Mouse (Mus musculus) urinary bladder, postnatal 10 days (tissue): Measurements from ENCODE around the gene Slc9a9.

ENCODE experiments used
- DNase-seq: peaks from one replicate; pipeline ENCODE4 v3.0.0; 2022; ENCODE audit warnings: low spot score

Gene Slc9a9

DNA sequence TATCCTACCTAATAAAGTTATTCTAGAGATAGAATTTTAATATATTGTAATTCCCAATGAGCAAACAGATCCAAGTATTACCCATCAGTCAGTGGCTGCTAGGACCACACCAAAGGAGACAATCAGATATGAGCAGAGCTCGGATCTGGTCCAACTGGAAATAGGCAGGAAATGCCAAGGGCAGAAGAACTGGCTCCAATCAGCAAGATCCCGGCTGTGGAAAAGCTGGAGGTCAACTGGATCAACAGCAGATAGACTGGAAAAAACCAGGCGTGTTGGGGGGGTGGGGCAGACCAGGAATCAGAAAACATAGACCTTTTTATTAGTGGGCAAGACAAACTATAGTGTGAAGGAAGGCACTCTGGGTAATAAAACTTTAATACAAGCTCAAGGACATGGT is 550.3 kb downstream of the Slc9a9 start:
- DNase-seq = no peak

- no peak for DNase-seq
Measured at GRCm38 (mm10) chr9:95221310-95221709, 551.6 kb downstream of the Slc9a9 start.

DNA sequence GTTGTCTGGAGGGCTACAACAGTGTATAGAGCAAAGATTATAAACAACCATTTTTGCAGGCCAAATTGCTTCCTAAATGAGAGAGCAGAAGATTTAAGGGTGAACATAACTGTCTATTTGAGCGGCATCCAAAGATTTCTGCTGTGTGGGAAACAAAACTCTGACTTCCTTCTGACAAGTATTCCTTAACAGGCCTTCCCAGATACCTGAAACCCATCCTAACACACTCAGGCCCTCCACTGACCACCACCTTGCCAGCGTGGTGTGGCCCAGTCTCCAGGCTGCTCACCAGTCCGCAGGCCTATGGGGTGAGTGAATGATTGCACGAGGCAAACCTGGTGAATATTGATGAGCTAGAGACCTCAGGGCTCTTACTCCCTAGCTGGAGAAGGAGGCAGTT is 557.3 kb downstream of the Slc9a9 start:
- DNase-seq = no peak

DNA sequence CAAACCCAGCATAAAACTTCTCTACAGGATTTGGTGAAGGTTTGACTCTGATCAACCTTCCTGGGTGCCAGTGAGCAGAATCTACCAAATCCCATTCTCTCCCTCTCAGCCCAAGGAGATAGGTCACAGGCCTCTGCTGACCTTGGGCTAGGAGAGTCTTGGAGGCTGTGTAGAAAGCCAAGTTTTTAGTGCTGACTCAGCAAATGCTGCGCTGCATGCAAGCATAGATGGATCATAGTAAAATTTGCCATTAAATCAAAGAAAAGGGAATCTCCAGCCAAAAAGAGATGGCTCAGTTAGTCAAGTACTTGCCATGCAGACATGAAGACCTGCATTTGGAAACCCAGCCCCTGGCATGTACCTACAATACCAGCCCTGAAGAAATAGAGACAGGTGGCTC is 558.4 kb downstream of the Slc9a9 start:
- DNase-seq = no peak

DNA sequence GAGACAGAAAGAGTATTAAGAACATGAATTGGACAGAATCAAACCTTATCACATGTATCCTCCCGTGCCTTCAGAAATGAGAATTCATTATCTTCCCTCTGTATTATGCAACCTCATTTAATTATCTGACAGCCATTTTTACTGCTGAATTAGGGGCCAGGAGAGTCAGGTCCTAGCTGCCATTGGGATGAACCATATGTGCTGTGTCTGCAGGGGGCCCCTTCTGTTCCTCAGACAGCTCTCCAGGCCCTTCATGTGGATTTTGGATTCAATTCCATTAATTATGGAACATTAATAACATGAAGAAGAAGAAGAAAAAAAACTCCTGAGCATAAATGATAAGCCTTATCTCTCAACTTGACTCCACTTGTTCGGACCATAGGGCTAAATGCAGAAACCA is 559.4 kb downstream of the Slc9a9 start:
- no peak for DNase-seq

GRCm38 (mm10) chr9:95239900-95240299 is 570.2 kb downstream of the Slc9a9 start:
- DNase-seq = no peak

DNA sequence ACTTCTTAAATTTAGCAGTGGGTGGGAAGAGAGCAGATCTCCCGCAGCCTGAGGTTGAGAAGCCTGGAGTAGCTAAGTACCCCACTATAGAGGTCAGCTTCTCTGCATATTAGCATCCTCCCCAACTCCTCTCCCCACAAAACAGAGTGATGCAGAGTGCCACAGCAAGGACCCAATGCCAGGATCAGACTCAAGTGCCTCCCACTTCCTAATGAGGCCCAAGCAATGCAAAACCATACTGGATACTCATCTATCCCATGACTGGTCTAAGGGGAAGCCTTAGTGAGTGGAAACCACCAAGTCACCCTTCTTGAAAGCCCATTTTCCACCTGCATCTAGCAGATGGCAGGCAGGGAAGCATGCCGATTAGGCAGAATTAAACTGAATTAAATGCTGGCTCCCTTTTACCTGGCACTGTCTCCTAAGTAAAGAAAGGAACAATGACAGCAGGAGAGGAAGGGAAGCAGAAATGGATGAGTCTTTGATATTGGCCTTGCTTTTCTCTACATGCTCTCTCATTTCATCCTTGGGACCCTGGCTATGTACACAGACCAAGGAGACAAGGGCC is 573.0 kb downstream of the Slc9a9 start:
- DNase-seq = no peak

GRCm38 (mm10) chr9:95254162-95254561 is 584.5 kb downstream of the Slc9a9 start:
- DNase-seq = no peak

- DNase-seq = no peak
Measured at GRCm38 (mm10) chr9:95255844-95256243, 586.1 kb downstream of the Slc9a9 start.

DNA sequence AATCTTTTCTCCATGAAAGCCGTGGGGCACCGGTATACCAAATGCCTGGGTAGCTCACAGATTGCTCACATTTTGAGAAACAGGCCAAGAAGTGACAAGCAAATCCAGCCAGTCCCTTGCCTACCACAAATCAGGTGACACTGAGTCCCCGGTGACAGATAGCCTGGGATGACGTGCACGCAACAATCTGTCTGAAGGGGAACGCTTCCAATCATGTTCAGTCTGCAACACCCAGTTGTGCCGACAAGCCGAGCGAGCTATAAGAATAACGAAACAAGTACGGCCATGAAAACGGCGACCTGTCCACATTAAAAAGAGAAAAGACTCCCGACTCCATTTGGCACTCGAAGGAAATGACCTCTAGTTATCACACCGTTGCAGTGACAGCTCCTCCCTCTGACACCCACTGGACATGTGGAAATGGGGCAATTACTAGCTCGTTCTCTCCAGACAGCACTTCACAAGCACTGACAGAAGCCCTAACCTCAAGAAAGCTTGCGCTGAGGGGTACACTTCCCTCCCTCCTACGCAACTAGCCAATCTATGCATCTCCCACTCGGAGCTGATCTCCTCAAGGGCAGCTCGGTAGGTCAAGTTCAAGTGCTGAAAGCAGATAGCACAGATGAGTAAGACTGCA is 587.1 kb downstream of the Slc9a9 start:
- DNase-seq = no peak

DNA sequence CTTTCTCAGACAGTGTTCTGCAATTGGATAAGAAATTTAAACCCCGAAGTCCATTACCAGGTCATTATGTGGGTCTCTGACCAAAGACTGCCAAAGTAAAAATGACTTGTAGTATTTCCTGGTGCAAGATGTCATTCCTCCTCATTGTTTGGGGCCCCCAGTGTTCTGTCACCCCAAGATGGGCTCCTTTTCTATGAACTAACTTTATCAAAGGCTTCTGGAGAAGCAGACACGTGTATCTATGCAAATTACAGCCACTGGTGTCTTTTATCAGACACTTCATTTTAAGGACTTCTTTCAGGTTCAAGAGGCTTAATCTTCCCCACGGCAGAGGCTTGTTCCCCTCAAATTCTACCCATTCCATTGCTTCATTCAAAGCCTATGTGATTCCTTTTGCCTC is 593.1 kb downstream of the Slc9a9 start:
- DNase-seq = no peak

GRCm38 (mm10) chr9:95263867-95264509 is 594.3 kb downstream of the Slc9a9 start:
- no peak for DNase-seq

GRCm38 (mm10) chr9:95266179-95266578 is 596.5 kb downstream of the Slc9a9 start:
- no peak for DNase-seq

DNA sequence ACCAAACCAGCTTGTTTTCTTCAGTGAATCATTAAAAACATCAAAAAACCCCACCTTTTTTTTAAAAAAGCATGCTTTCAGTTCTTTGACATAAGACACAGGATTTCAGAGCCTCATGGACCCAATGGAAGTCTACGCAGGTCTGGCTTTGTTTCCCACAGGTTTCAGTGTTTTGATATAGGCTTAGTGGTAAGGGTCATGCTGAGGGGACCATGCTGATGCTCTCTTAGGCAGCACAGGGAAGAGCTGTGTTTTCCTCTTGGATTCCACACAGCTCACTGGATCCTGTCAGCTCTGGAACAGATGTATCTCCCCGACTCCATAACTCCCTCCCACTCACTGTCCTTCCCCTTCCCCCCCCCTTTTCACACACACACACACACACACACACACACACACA is 597.2 kb downstream of the Slc9a9 start:
- DNase-seq = no peak

GRCm38 (mm10) chr9:95279590-95280344 is 610.1 kb downstream of the Slc9a9 start:
- DNase-seq = no peak
